Mouse (Mus musculus) MEL (cell line): ENCODE data around the gene Adam30.

Experiments
- CTCF ChIP-seq, 3 experiments: IDR thresholded peaks in 2 of 3; conservative IDR thresholded peaks in 1 of 3; 2 replicates each; pipeline ENCODE4 v1.5.1; 2011 to 2012; ENCODE audit warnings: low read length in 3 of 3, low read depth in 2 of 3, mild to moderate bottlenecking in 2 of 3, improper control_type of control experiment in 1 of 3, inconsistent platforms in 1 of 3, mixed read lengths in 1 of 3, moderate library complexity in 1 of 3; ENCODE audit not compliant: control insufficient read depth in 1 of 3, insufficient read depth in 1 of 3, poor library complexity in 1 of 3, severe bottlenecking in 1 of 3
- E2F4 ChIP-seq: IDR thresholded peaks from 2 replicates; pipeline ENCODE4 v1.6.1; 2011; ENCODE audit warnings: low read depth, low read length, improper control_type of control experiment, borderline replicate concordance
- MXI1 ChIP-seq: IDR thresholded peaks from 2 replicates; pipeline ENCODE4 v1.6.1; 2011; ENCODE audit warnings: mild to moderate bottlenecking, low read depth, low read length, improper control_type of control experiment
- NRF1 ChIP-seq: IDR thresholded peaks from 2 replicates; pipeline ENCODE4 v1.6.1; 2014; ENCODE audit warnings: low read depth, mild to moderate bottlenecking, inconsistent platforms, low read length, improper control_type of control experiment, moderate library complexity; ENCODE audit not compliant: poor library complexity, insufficient read depth, severe bottlenecking
- POLR2AphosphoS2 ChIP-seq: IDR thresholded peaks from 2 replicates; pipeline ENCODE4 v1.6.1; 2011; ENCODE audit warnings: low read length, improper control_type of control experiment
- TBP ChIP-seq: IDR thresholded peaks from 2 replicates; pipeline ENCODE4 v1.8.0; 2011; ENCODE audit warnings: low read depth, low read length, improper control_type of control experiment

- TF ChIP-seq MXI1, result no peak
- TF ChIP-seq NRF1, result no peak
- no peak for TF ChIP-seq CTCF (IDR thresholded peaks at IDR 0.05 in 2 of 3, conservative IDR thresholded peaks at IDR 0.05 in 1 of 3; ENCODE audit: control insufficient read depth in 1 of 3, insufficient read depth in 1 of 3, low read depth in 2 of 3, low read length in 3 of 3, poor library complexity in 1 of 3, severe bottlenecking in 1 of 3)
- TF ChIP-seq POLR2AphosphoS2, result no peak
- no peak for TF ChIP-seq E2F4
- no peak for TF ChIP-seq TBP
Measured at GRCm38 (mm10) chr3:98156158-98156557, 4.3 kb upstream of the Adam30 start.
